Mouse (Mus musculus) CH12.LX (cell line): ENCODE measurements at regions not wholly inside any gene's neighbourhood (a gene's known extent, or its start where the extent isn't known, plus 50 kb on each side); places are given as distances from the start of the nearest gene placed in this dataset.

Experiments
- DNase-seq: peaks from one replicate; pipeline ENCODE4 v3.0.0-alpha.2; 2013; ENCODE audit errors: extremely low read depth
- H3K27ac ChIP-seq: 2 replicates; pipeline ENCODE4 v1.5.1; 2012; ENCODE audit warnings: low read depth, mild to moderate bottlenecking, control low read depth, moderate library complexity; ENCODE audit not compliant: insufficient read depth
- H3K27me3 ChIP-seq: replicated peaks from 2 replicates; pipeline ENCODE3; 2012; ENCODE audit warnings: inconsistent platforms
- H3K36me3 ChIP-seq, 2 experiments: replicated peaks in 1 of 2; 2 replicates each; pipeline versions ENCODE3 to v1.6.1; 2012; ENCODE audit warnings: inconsistent platforms in 1 of 2, low read length in 1 of 2, mild to moderate bottlenecking in 1 of 2, mixed read lengths in 1 of 2, moderate library complexity in 1 of 2; ENCODE audit not compliant: control insufficient read depth in 1 of 2, insufficient read depth in 1 of 2
- H3K4me1 ChIP-seq, 2 experiments: 2 replicates each; pipeline ENCODE4 v1.6.1; 2012; ENCODE audit warnings: inconsistent platforms in 1 of 2, moderate library complexity in 1 of 2; ENCODE audit not compliant: insufficient read depth in 2 of 2, control insufficient read depth in 1 of 2
- H3K4me2 ChIP-seq: 2 replicates; pipeline ENCODE4 v1.6.1; 2012; ENCODE audit warnings: low read depth, mild to moderate bottlenecking, control low read depth; ENCODE audit not compliant: poor library complexity, insufficient read depth, severe bottlenecking
- H3K4me3 ChIP-seq, 3 experiments: fragments of 150-350 bp in 1 of 3; sonication (generic) in 1 of 3; replicated peaks in 1 of 3; 2 replicates each; pipeline versions ENCODE3 to v1.5.1; 2011 to 2012; ENCODE audit warnings: low read depth in 2 of 3, low read length in 2 of 3, mild to moderate bottlenecking in 2 of 3, moderate library complexity in 2 of 3, control low read depth in 1 of 3, improper control_type of control experiment in 1 of 3, inconsistent platforms in 1 of 3, mixed read lengths in 1 of 3; ENCODE audit not compliant: poor library complexity in 1 of 3
- H3K79me2 ChIP-seq: replicated peaks from 2 replicates; pipeline ENCODE4 v1.6.1; 2012; ENCODE audit warnings: mild to moderate bottlenecking, moderate library complexity; ENCODE audit not compliant: control insufficient read depth, poor library complexity, insufficient read depth, severe bottlenecking; ENCODE audit errors: extremely low read depth
- H3K9ac ChIP-seq: 2 replicates; pipeline ENCODE4 v1.6.1; 2012; ENCODE audit warnings: low read depth, mild to moderate bottlenecking, control low read depth, moderate library complexity; ENCODE audit not compliant: insufficient read depth
- H3K9me3 ChIP-seq: replicated peaks from 2 replicates; pipeline ENCODE3; 2012; ENCODE audit warnings: low read length, inconsistent platforms, mixed read lengths
- BHLHE40 ChIP-seq: IDR thresholded peaks from 2 replicates; pipeline ENCODE4 v1.6.1; 2011; ENCODE audit warnings: mild to moderate bottlenecking, low read depth, low read length, improper control_type of control experiment
- CHD1 ChIP-seq: IDR thresholded peaks from 2 replicates; pipeline ENCODE4 v1.6.1; 2012; ENCODE audit warnings: low read depth, low read length, improper control_type of control experiment, inconsistent platforms
- CHD2 ChIP-seq: IDR thresholded peaks from 2 replicates; pipeline ENCODE4 v1.6.1; 2011; ENCODE audit warnings: low read length, improper control_type of control experiment
- CTCF ChIP-seq, 2 experiments: IDR thresholded peaks in 1 of 2; conservative IDR thresholded peaks in 1 of 2; 2 replicates each; pipeline ENCODE4 v1.5.1; 2011 to 2012; ENCODE audit warnings: low read depth in 2 of 2, low read length in 2 of 2, improper control_type of control experiment in 1 of 2, inconsistent platforms in 1 of 2, mild to moderate bottlenecking in 1 of 2, moderate library complexity in 1 of 2
- ELF1 ChIP-seq: IDR thresholded peaks from 2 replicates; pipeline ENCODE4 v1.6.1; 2014; ENCODE audit warnings: low read depth, mild to moderate bottlenecking, inconsistent platforms, low read length, improper control_type of control experiment
- EP300 ChIP-seq: IDR thresholded peaks from 2 replicates; pipeline ENCODE4 v1.6.1; 2011; ENCODE audit warnings: low read length, improper control_type of control experiment
- ETS1 ChIP-seq: conservative IDR thresholded peaks from 2 replicates; pipeline ENCODE4 v1.6.1; 2012; ENCODE audit warnings: low read depth, mild to moderate bottlenecking, inconsistent platforms, low read length, improper control_type of control experiment, moderate library complexity
- GABPA ChIP-seq: IDR thresholded peaks from 2 replicates; pipeline ENCODE4 v1.6.1; 2012; ENCODE audit warnings: low read depth, low read length, improper control_type of control experiment, inconsistent platforms; ENCODE audit not compliant: insufficient replicate concordance
- HCFC1 ChIP-seq: IDR thresholded peaks from 2 replicates; pipeline ENCODE4 v1.6.1; 2012; ENCODE audit warnings: low read depth, mild to moderate bottlenecking, inconsistent platforms, low read length, improper control_type of control experiment
- IRF4 ChIP-seq: IDR thresholded peaks from 2 replicates; pipeline ENCODE4 v1.6.1; 2014; ENCODE audit warnings: low read depth, mild to moderate bottlenecking, inconsistent platforms, low read length, improper control_type of control experiment
- JUN ChIP-seq: IDR thresholded peaks from 2 replicates; pipeline ENCODE4 v1.6.1; 2011; ENCODE audit warnings: low read depth, mild to moderate bottlenecking, low read length, improper control_type of control experiment, moderate library complexity; ENCODE audit not compliant: insufficient read depth
- JUND ChIP-seq: conservative IDR thresholded peaks from 2 replicates; pipeline ENCODE4 v1.6.1; 2011; ENCODE audit warnings: low read depth, low read length, improper control_type of control experiment
- MAFK ChIP-seq: IDR thresholded peaks from 2 replicates; pipeline ENCODE4 v1.6.1; 2011; ENCODE audit warnings: low read length, improper control_type of control experiment; ENCODE audit not compliant: insufficient replicate concordance
- MAX ChIP-seq: IDR thresholded peaks from 2 replicates; pipeline ENCODE4 v1.6.1; 2011; ENCODE audit warnings: low read length, improper control_type of control experiment
- MAZ ChIP-seq: IDR thresholded peaks from 2 replicates; pipeline ENCODE4 v1.6.1; 2012; ENCODE audit warnings: low read depth, mild to moderate bottlenecking, inconsistent platforms, low read length, improper control_type of control experiment, moderate library complexity
- MEF2A ChIP-seq: IDR thresholded peaks from 2 replicates; pipeline ENCODE4 v1.6.1; 2014; ENCODE audit warnings: low read depth, mild to moderate bottlenecking, inconsistent platforms, low read length, improper control_type of control experiment, borderline replicate concordance
- MYC ChIP-seq: IDR thresholded peaks from 2 replicates; pipeline ENCODE4 v1.6.1; 2011; ENCODE audit warnings: low read depth, mild to moderate bottlenecking, improper control_type of control experiment, low read length
- NELFE ChIP-seq: IDR thresholded peaks from 2 replicates; pipeline ENCODE4 v1.6.1; 2011; ENCODE audit warnings: low read depth, low read length, improper control_type of control experiment
- NRF1 ChIP-seq: IDR thresholded peaks from 2 replicates; pipeline ENCODE4 v1.6.1; 2014; ENCODE audit warnings: low read depth, mild to moderate bottlenecking, inconsistent platforms, low read length, improper control_type of control experiment, moderate library complexity
- POLR2A ChIP-seq: IDR thresholded peaks from 2 replicates; pipeline ENCODE4 v1.6.1; 2011; ENCODE audit warnings: low read depth, mild to moderate bottlenecking, improper control_type of control experiment, low read length
- RAD21 ChIP-seq: IDR thresholded peaks from 2 replicates; pipeline ENCODE4 v1.6.1; 2011; ENCODE audit warnings: low read depth, mild to moderate bottlenecking, low read length, improper control_type of control experiment, moderate library complexity
- RCOR1 ChIP-seq: conservative IDR thresholded peaks from 2 replicates; pipeline ENCODE4 v1.6.1; 2012; ENCODE audit warnings: low read depth, mild to moderate bottlenecking, inconsistent platforms, low read length, improper control_type of control experiment
- SMC3 ChIP-seq: IDR thresholded peaks from 2 replicates; pipeline ENCODE4 v1.6.1; 2011; ENCODE audit warnings: low read depth, low read length, improper control_type of control experiment
- TBP ChIP-seq: conservative IDR thresholded peaks from 2 replicates; pipeline ENCODE4 v1.6.1; 2011; ENCODE audit warnings: low read depth, low read length, improper control_type of control experiment
- TCF12 ChIP-seq: IDR thresholded peaks from 2 replicates; pipeline ENCODE4 v1.6.1; 2014; ENCODE audit warnings: low read depth, mild to moderate bottlenecking, inconsistent platforms, low read length, improper control_type of control experiment
- UBTF ChIP-seq: IDR thresholded peaks from 2 replicates; pipeline ENCODE4 v1.6.1; 2012; ENCODE audit warnings: low read depth, mild to moderate bottlenecking, inconsistent platforms, low read length, improper control_type of control experiment, moderate library complexity
- USF1 ChIP-seq: IDR thresholded peaks from 2 replicates; pipeline ENCODE4 v1.6.1; 2014; ENCODE audit warnings: low read depth, mild to moderate bottlenecking, inconsistent platforms, low read length, improper control_type of control experiment
- USF2 ChIP-seq: conservative IDR thresholded peaks from 2 replicates; pipeline ENCODE4 v1.6.1; 2011; ENCODE audit warnings: low read depth, low read length, improper control_type of control experiment
- ZC3H11A ChIP-seq: IDR thresholded peaks from 2 replicates; pipeline ENCODE4 v1.6.1; 2012; ENCODE audit warnings: low read depth, mild to moderate bottlenecking, inconsistent platforms, low read length, improper control_type of control experiment
- ZMIZ1 ChIP-seq: IDR thresholded peaks from 2 replicates; pipeline ENCODE4 v1.6.1; 2012; ENCODE audit warnings: low read depth, mild to moderate bottlenecking, inconsistent platforms, low read length, improper control_type of control experiment
- ZNF384 ChIP-seq: IDR thresholded peaks from 2 replicates; pipeline ENCODE4 v1.6.1; 2012; ENCODE audit warnings: low read depth, low read length, improper control_type of control experiment, inconsistent platforms
- dilution Hi-C: fragments of 300-500 bp; cut with MboI; formaldehyde crosslinking; loops from 2 replicates; pipeline ENCODE4 v1.14.3; 2020; ENCODE audit warnings: low sequenced_read_pairs; ENCODE audit not compliant: extremely low pct_unique_long_range_greater_than_20kb, extremely low pct_ligation_motif_present
- in situ Hi-C: fragments of 300-500 bp; cut with MboI; formaldehyde crosslinking; loops from 3 replicates; pipeline ENCODE4 v1.14.3; 2019; ENCODE audit warnings: low sequenced_read_pairs, low pct_ligation_motif_present, low pct_unique_long_range_greater_than_20kb, mixed read lengths

DNA sequence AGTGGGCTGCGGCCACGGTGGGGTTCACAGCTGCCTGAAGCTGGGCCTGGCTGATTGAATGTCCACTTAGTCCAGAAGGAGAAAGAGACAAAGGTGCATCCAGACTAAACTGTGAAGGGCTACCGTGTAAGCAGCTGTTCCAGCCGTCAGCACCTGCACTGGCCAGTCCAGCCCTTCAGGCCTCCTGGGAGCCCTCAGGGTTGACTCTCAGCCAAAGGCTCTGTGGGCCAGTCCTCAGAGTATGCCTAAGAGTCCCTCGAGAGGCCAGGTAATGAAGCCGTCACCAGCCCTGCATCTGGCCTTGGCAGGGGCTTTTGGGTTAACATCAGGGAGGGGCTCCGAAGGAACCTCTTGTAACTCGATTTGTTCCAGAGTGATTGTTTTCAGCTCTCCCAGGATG, 187.4 kb downstream of the Gpd2 start:
- Histone ChIP-seq H3K9me3 (no peaks in the 10 kb centered on the region), H3K36me3 (no peaks in the 10 kb centered on the region), H3K27me3 (no peaks in the 10 kb centered on the region), H3K4me1 (peaks cover 9 to 19% of the 10 kb centered on the region in 2 experiments), H3K9ac (peak overlapping the region; percentile 50), H3K4me2 (peak overlapping the region; percentile 81), H3K4me3 (peak overlapping the region in 1 of 3 experiments; percentile 25), H3K27ac (peak overlapping the region; percentile 95), H3K79me2 (no peaks in the 10 kb centered on the region)
- no peak for DNase-seq
- in situ Hi-C loops (no loop called here), dilution Hi-C loops (no loop called here)
- 0 out of 2 replicates have a peak, but pooled peaks have one; percentile 12 for TF ChIP-seq BHLHE40
- no peak for TF ChIP-seq UBTF
- peak; percentile 30; the same call in 1 of the 2 replicates for TF ChIP-seq ETS1
- TF ChIP-seq TCF12, result peak; percentile 81
- peak; percentile 21; the same call in 1 of the 2 replicates for TF ChIP-seq IRF4

- H3K79me2 ChIP-seq, result no peaks in the 10 kb centered on the region
- in situ Hi-C loops (no loop called here), dilution Hi-C loops (no loop called here)
- DNase-seq, result peak; percentile 83
- H3K4me1 ChIP-seq, result peaks cover 9 to 19% of the 10 kb centered on the region in 2 experiments
- H3K9me3 ChIP-seq, result no peaks in the 10 kb centered on the region
- H3K4me3 ChIP-seq, result peak overlapping the region in 1 of 3 experiments; percentile 31
- no peaks in the 10 kb centered on the region for H3K27me3 ChIP-seq
- H3K27ac ChIP-seq, result peak overlapping the region; percentile 95
- H3K4me2 ChIP-seq, result peak overlapping the region; percentile 81
- TF ChIP-seq MAZ (no peak; the same call in 1 of the 2 replicates), ZC3H11A (no peak), HCFC1 (peak; percentile 42), CHD2 (peak; percentile 73), CTCF (conservative IDR thresholded peaks at IDR 0.05 in 1 of 2, IDR thresholded peaks at IDR 0.05 in 1 of 2; ENCODE audit: low read depth in 2 of 2, low read length in 2 of 2) (no peak), JUND (peak; percentile 74), POLR2A (peak; percentile 58; the same call in 1 of the 2 replicates), ELF1 (peak; percentile 82), IRF4 (peak; percentile 98), ETS1 (peak; percentile 83), NELFE (peak; percentile 54), JUN (peak; percentile 58), BHLHE40 (peak; percentile 54), NRF1 (peak; percentile 50), EP300 (peak; percentile 94), TBP (0 out of 2 replicates have a peak, but pooled peaks have one; percentile 14), ZMIZ1 (0 out of 2 replicates have a peak, but pooled peaks have one; percentile 48), CHD1 (peak; percentile 99), TCF12 (peak; percentile 98), RAD21 (no peak; the same call in 1 of the 2 replicates), RCOR1 (peak; percentile 91), GABPA (no peak), MAX (peak; percentile 56; the same call in 1 of the 2 replicates), SMC3 (peak; percentile 6; the same call in 1 of the 2 replicates), USF2 (no peak), MAFK (0 out of 2 replicates have a peak, but pooled peaks have one; percentile 30), MEF2A (peak; percentile 90), USF1 (no peak), ZNF384 (0 out of 2 replicates have a peak, but pooled peaks have one; percentile 6), MYC (peak; percentile 58; the same call in 1 of the 2 replicates)
- no peaks in the 10 kb centered on the region for H3K36me3 ChIP-seq
- peak overlapping the region; percentile 66 for H3K9ac ChIP-seq
Observed at GRCm38 (mm10) chr2:57425439-57425838, 188.0 kb downstream of the Gpd2 start.
